Mouse (Mus musculus) kidney, adult 2 months (tissue): ENCODE measurements around the gene Tekt4. TPM values are rescaled to one million over a fixed set of nuclear protein-coding genes. Genes with fewer than 3 reads are reported as not detected.

Experiments
- DNase-seq: peaks from one replicate; pipeline ENCODE4 v3.0.0; 2021
- H3K27ac ChIP-seq: fragments of 200-500 bp; 2 replicates; pipeline ENCODE4 v1.5.1; 2012; ENCODE audit warnings: low read depth, low read length, control low read depth, inconsistent platforms; ENCODE audit not compliant: insufficient read depth
- H3K27me3 ChIP-seq: fragments of 200-500 bp; replicated peaks from 2 replicates; pipeline ENCODE4 v1.6.1; 2012; ENCODE audit warnings: mild to moderate bottlenecking, moderate library complexity, low read length, inconsistent platforms; ENCODE audit not compliant: control insufficient read depth, insufficient read depth
- H3K36me3 ChIP-seq: fragments of 200-500 bp; 2 replicates; pipeline ENCODE4 v1.6.1; 2012; ENCODE audit warnings: mild to moderate bottlenecking, moderate library complexity, low read length, inconsistent platforms; ENCODE audit not compliant: control insufficient read depth, insufficient read depth
- H3K4me1 ChIP-seq: fragments of 200-500 bp; 2 replicates; pipeline ENCODE4 v1.6.1; 2011; ENCODE audit warnings: low read length; ENCODE audit not compliant: control insufficient read depth, insufficient read depth
- H3K4me3 ChIP-seq: fragments of 200-500 bp; 2 replicates; pipeline ENCODE4 v1.5.1; 2011; ENCODE audit warnings: mild to moderate bottlenecking, low read depth, low read length, control low read depth; ENCODE audit not compliant: insufficient read depth
- CTCF ChIP-seq: fragments of 200-500 bp; conservative IDR thresholded peaks from 2 replicates; pipeline ENCODE4 v1.5.1; 2011; ENCODE audit warnings: low read depth, mild to moderate bottlenecking, control low read depth, low read length, moderate library complexity, mixed read lengths; ENCODE audit not compliant: insufficient read depth, insufficient read length
- POLR2A ChIP-seq: fragments of 200-500 bp; IDR thresholded peaks from one replicate; pipeline ENCODE4 v1.6.1; 2011; ENCODE audit warnings: low read depth, low read length, control low read depth
- WGBS: fragments of 180-500 bp; shearing (Covaris S2); methylation state at CpG from one replicate; pipeline ENCODE4 v1.1.7; 2018; 5-methylcytosine and 5-hydroxymethylcytosine counted together
- polyA plus RNA-seq: library from polyadenylated mRNA; depleted of rRNA; stranded (reverse); fragments of >200 nt; gene quantifications from 2 replicates; pipeline ENCODE4 v1.2.3, GENCODE M21; 2012

Tekt4 gene
- polyA plus RNA-seq, 1 experiment = 0.08 TPM

DNA sequence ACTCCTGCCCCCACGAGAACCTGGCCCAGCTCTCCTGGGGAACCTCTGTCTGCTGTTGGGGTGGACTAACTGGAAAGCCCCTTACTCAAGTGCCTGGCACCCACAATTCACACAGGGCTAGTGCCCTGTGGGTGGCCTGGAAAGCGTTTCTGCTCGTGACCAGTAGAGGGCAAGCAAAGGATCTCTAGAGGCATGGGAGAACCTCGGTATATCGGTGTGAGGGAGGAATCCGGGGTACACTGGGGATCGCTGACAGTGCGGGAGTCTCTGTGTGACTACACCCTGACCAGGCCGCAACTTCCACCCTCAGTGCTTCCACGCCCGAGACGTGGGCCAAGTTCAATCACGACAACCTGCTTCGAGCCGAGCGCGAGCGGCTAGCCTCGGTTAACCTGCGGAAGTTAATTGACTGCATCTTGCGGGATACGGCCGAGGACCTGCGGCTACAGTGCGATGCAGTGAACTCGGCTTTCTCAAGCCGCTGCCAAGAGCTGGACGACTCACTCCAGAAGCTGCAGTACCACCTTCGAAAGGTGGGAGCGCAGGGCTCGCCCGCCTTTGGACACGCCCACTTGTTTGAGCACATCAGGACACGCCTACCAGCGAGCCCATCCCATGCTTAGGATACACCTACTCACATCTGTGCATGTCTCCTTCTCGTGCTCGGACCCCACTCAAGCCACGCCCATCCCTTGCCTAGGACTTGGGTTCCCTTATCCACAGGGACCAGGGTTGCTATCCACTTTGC is 20.1 kb downstream of the Tekt4 start:
- WGBS = 2% methylated on average over 38 of the region's 38 CpGs
- TF ChIP-seq POLR2A = no peak
- peak; percentile 68 for TF ChIP-seq CTCF
- H3K27me3 ChIP-seq = no peaks in the 10 kb centered on the region
- peak; percentile 67 for DNase-seq
- H3K4me3 ChIP-seq = peak overlapping the region; percentile 46
- H3K36me3 ChIP-seq = no peaks in the 10 kb centered on the region
- H3K27ac ChIP-seq = no peak overlapping the region
- H3K4me1 ChIP-seq = no peaks in the 10 kb centered on the region

DNA sequence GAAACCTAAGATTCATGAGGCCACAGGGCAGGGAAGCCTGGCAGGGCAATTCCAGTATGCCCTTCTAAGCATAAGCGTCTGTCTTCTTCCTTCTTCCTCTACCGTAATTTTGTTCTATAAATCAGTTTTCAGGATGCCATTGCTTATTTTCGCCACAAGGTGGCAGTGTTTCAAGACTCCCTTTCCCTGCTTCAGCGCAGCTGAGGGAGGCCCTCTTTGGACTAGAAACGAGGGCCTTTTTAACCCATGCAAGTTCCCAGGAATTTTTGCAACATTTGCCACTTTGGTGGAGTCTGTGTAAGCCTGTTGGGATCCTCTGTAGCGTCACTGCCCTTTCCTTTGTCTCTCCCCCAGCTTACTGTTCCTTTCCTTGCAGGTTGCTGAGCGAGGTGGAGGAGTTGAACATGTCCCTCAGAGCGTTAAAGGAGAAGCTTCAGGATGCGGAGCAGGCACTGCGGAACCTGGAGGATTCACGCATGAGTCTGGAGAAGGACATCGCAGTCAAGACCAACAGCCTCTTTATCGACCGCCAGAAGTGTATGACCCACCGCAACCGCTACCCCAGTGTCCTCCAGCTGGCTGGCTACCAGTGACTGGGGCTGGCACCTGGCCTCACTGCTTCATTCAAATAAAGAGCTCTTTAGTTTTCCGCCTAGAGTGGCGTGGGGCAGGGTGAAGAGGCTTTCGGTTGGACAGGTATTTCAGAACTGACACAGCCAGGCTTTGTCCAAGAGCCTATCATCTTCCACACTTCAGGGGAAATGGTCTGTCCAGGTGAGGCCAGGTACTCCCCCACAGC is 21.7 kb downstream of the Tekt4 start:
- H3K36me3 ChIP-seq = no peaks in the 10 kb centered on the region
- TF ChIP-seq POLR2A (no peak), CTCF (peak; percentile 75)
- no peaks in the 10 kb centered on the region for H3K4me1 ChIP-seq
- H3K27ac ChIP-seq = no peak overlapping the region
- no peaks in the 10 kb centered on the region for H3K27me3 ChIP-seq
- H3K4me3 ChIP-seq = no peak overlapping the region
- 33% methylated on average over 19 of the region's 19 CpGs for WGBS
- peak; percentile 51 for DNase-seq

DNA sequence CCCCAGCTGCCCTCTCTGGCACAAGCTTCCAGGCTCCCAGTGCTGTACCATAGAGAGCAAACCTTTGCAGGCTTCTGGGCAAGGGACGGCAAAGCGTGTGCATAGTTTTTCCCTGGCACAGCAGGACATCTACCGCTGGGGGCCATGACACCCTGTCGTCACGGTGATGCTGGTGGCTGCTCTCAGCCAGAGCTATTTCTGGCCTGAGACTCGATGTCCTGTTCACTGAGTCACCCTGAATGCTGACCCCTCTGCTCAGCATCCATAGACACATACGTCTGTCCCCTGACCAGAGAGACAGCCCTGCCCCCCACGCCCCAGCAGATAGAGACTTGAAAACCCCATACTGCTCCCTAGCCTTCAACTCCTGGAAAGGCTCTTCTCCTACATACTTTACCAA is 25.7 kb downstream of the Tekt4 start:
- H3K27me3 ChIP-seq = no peaks in the 10 kb centered on the region
- WGBS = 60% methylated on average over 8 of the region's 8 CpGs
- no peak overlapping the region for H3K27ac ChIP-seq
- no peaks in the 10 kb centered on the region for H3K36me3 ChIP-seq
- H3K4me3 ChIP-seq = no peak overlapping the region
- no peaks in the 10 kb centered on the region for H3K4me1 ChIP-seq
- DNase-seq = no peak
- TF ChIP-seq CTCF (no peak), POLR2A (no peak)

DNA sequence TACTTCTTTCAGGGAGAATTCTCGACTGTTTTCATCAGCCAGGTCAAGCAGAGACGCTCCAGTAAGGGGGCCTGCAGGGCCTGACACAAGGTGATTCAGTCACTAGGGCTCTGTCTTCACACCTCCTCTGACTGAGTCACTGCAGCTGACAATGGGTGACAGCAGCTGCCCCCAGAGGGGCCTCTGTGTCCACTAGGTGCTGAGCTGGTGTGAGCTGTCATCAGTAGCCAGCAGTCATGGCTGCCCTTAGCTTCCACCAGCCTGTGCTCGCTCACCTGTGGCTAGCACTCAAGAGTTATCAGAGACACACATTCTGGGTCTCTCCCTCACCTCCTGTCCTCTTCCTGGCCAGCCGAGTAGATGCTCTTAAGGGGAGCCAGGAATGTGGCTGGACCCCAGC is 26.4 kb downstream of the Tekt4 start:
- no peaks in the 10 kb centered on the region for H3K4me1 ChIP-seq
- H3K27ac ChIP-seq = no peak overlapping the region
- 50% methylated on average over 4 of the region's 4 CpGs for WGBS
- no peak overlapping the region for H3K4me3 ChIP-seq
- DNase-seq = no peak
- TF ChIP-seq CTCF (no peak), POLR2A (no peak)
- H3K27me3 ChIP-seq = no peaks in the 10 kb centered on the region
- no peaks in the 10 kb centered on the region for H3K36me3 ChIP-seq

DNA sequence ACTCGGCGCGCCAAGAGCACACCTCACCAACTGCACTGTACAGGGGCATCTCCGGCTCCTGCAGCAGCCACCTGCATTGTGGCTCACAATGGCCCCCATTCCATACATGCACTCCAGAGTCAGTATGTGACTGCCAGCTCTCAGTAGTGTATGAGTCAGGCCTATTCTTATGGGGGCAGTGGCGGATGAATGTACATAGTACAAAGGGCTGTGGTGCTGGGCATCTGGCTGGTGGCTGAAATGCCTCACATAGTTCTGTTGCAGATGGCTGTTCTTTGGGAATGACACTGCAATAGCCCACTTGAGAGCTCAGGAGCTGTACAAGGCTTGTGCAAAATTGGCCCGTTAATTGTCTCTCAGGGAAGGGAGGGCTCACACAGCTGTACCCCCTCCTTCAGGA is 27.7 kb downstream of the Tekt4 start:
- no peak for TF ChIP-seq CTCF
- no peak for TF ChIP-seq POLR2A
- H3K4me1 ChIP-seq = no peaks in the 10 kb centered on the region
- no peak overlapping the region for H3K4me3 ChIP-seq
- H3K36me3 ChIP-seq = no peaks in the 10 kb centered on the region
- no peak for DNase-seq
- no peak overlapping the region for H3K27ac ChIP-seq
- H3K27me3 ChIP-seq = no peaks in the 10 kb centered on the region
- 81% methylated on average over 6 of the region's 6 CpGs for whole genome bisulfite sequencing

DNA sequence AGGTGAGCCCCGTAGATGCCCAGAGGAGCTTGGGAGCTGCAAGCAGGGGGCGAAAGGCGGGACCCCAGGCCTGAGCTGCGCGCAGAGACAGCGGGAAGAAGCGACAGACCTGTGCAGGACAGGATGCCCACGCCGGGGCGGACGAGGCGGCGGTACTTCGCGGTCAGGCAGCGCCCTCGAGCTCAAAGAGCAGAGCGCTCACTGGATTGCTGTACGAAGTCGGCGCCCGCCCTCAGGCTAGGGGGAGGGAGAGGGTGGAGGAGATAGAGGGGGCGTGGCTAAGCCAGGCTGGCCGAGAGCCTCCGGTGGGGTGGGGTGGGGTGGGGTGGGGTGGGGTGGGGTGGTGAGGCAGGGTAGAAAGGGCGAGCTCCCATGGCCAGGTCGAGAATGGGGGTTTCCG is 42.6 kb downstream of the Tekt4 start, which contains the start of gene Sstr5:
Gene Sstr5, minus strand, starts transcription at position 276 of the 400 bp plus-strand sequence.
- Histone ChIP-seq H3K36me3 (no peaks in the 10 kb centered on the region), H3K27me3 (peaks cover 3% of the 10 kb centered on the region), H3K4me1 (no peaks in the 10 kb centered on the region), H3K4me3 (no peak within 1 kb of the TSS), H3K27ac (no peak within 1 kb of the TSS)
- 2% methylated on average over 27 of the region's 28 CpGs for WGBS
- no peak for TF ChIP-seq CTCF
- TF ChIP-seq POLR2A = no peak
- no peak for DNase-seq

DNA sequence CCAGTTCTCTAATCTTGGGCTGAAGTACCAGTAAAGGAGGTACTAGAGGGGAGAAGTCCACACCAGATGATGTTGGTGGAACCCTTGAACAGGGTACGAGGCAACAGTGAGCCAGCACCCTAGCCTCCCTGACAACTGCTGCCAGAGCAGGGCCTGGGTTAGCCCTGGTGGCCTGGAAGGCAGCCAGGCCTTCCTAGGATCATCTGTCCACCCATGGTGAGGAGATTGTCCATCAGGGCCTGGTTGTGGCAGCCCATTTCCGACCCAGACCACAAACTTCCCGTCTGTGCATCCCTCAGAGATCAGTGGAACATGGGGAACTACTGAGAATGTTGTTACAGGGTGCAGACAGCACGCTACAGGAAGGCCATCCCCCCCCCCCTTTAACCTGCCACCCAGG is 48.2 kb downstream of the Tekt4 start:
- no peak for TF ChIP-seq POLR2A
- DNase-seq = no peak
- H3K36me3 ChIP-seq = no peaks in the 10 kb centered on the region
- no peak overlapping the region for H3K4me3 ChIP-seq
- no peaks in the 10 kb centered on the region for H3K4me1 ChIP-seq
- H3K27me3 ChIP-seq = no peaks in the 10 kb centered on the region
- WGBS = 68% methylated on average over 4 of the region's 4 CpGs
- H3K27ac ChIP-seq = no peak overlapping the region
